Mouse (Mus musculus): ENCODE data around the gene B3galt4. TPM values are rescaled to one million over a fixed set of nuclear protein-coding genes. Genes with fewer than 3 reads are reported as not detected.
"Not testable (repeated sequence)": the region's sequence is repeated elsewhere in the genome, so short reads cannot be mapped to it uniquely, and the experiment has no call there.

Gene B3galt4
- polyA plus RNA-seq, 1 experiment from 2014 or later: 6.5 TPM

DNA sequence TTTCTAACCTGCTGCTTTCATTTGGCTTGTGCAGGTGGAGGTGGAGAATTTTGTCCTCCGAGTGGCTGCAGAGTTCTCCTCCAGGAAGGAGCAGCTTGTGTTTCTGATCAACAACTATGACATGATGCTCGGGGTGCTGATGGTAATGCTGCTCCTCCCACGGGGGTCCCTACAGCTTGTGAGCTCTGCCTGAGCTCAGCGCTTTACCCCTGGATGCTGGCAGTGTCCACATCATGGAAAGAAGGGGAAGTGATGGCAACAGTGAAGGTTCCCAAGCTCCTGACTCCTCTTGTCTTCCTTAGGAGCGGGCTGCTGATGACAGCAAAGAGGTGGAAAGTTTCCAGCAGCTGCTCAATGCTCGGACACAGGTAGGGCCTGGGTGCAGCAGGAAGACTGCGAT is 11.6 kb upstream of the B3galt4 start:
- Histone ChIP-seq H3K4me3 (no peak overlapping the region), H3K27ac (no peak overlapping the region), H3K27me3 (ENCODE audit: insufficient read depth, poor library complexity, severe bottlenecking) (no peaks in the 10 kb centered on the region), H3K9me3 (no peaks in the 10 kb centered on the region), H3K36me3 (peaks cover 85% of the 10 kb centered on the region), H3K4me1 (replicated peaks) (no peaks in the 10 kb centered on the region)
- no peak for DNase-seq (ENCODE audit: low spot score)
- WGBS: 91% methylated on average over 7 of the region's 7 CpGs

DNA sequence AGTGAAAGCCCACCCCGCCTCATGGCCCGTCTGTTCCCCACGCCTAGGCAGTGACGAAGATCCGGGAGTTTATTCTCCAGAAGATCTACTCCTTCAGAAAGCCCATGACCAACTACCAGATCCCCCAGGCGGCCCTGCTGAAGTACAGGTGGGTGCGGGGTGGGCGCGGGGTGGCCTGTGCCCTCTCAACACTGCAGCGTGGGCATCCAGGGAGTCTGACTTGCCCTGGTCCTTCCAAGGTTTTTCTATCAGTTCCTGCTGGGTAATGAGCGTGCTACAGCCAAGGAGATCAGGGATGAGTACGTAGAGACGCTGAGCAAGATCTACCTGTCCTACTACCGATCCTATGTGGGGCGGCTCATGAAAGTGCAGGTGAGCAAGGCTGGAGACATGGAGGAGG is 8.7 kb upstream of the B3galt4 start:
- Histone ChIP-seq H3K36me3 (peaks cover 67% of the 10 kb centered on the region), H3K27me3 (ENCODE audit: insufficient read depth, poor library complexity, severe bottlenecking) (no peaks in the 10 kb centered on the region), H3K4me1 (replicated peaks) (peaks cover 10% of the 10 kb centered on the region), H3K9me3 (no peaks in the 10 kb centered on the region), H3K27ac (no peak overlapping the region), H3K4me3 (no peak overlapping the region)
- DNase-seq (ENCODE audit: low spot score): no peak
- 94% methylated on average over 15 of the region's 15 CpGs for WGBS

DNA sequence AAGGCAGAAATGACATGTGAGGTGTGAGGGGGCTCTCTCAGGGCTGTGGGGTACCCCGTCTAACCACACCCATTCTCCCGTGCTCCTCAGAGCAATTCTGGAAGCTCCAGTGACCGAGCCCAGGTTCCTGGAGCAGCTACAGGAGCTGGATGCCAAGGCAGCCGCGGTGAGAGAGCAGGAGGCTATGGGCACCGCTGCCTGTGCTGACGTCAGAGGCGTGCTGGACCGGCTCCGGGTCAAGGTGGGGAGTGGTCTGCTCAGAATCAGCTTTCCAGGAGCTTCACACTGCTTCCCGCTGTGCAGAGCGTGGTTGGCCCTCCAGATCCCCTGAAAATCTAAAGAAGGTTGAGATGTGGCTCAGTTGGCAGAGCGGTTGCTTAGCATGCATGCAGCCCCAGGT is 7.8 kb upstream of the B3galt4 start:
- no peaks in the 10 kb centered on the region for H3K27me3 ChIP-seq (ENCODE audit: insufficient read depth, poor library complexity, severe bottlenecking)
- H3K4me3 ChIP-seq: no peak overlapping the region
- no peaks in the 10 kb centered on the region for H3K9me3 ChIP-seq
- 95% methylated on average over 13 of the region's 13 CpGs for WGBS
- no peak overlapping the region for H3K27ac ChIP-seq
- H3K36me3 ChIP-seq: peaks cover 69% of the 10 kb centered on the region
- DNase-seq (ENCODE audit: low spot score): no peak
- H3K4me1 ChIP-seq (replicated peaks): peaks cover 17% of the 10 kb centered on the region

DNA sequence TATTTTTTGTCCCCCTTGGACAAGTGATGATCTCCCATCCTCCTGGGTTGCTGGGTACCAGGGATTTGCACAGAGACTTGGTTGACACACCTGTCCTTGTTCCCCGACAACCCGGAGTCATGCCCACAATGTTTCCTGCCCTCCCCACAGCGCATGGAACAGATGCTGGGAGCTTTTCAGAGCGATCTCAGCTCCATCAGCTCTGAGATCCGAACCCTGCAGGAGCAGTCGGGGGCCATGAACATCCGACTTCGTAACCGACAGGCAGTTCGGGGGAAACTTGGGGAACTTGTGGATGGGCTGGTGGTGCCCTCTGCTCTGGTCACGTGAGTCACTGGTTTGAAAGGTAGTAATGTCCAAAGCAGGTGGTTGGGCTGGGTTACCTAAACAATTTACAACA is 7.2 kb upstream of the B3galt4 start:
- H3K4me3 ChIP-seq: no peak overlapping the region
- peaks cover 69% of the 10 kb centered on the region for H3K36me3 ChIP-seq
- H3K27ac ChIP-seq: no peak overlapping the region
- WGBS: 96% methylated on average over 11 of the region's 11 CpGs
- no peaks in the 10 kb centered on the region for H3K27me3 ChIP-seq (ENCODE audit: insufficient read depth, poor library complexity, severe bottlenecking)
- peaks cover 24% of the 10 kb centered on the region for H3K4me1 ChIP-seq (replicated peaks)
- DNase-seq (ENCODE audit: low spot score): no peak
- H3K9me3 ChIP-seq: no peaks in the 10 kb centered on the region

DNA sequence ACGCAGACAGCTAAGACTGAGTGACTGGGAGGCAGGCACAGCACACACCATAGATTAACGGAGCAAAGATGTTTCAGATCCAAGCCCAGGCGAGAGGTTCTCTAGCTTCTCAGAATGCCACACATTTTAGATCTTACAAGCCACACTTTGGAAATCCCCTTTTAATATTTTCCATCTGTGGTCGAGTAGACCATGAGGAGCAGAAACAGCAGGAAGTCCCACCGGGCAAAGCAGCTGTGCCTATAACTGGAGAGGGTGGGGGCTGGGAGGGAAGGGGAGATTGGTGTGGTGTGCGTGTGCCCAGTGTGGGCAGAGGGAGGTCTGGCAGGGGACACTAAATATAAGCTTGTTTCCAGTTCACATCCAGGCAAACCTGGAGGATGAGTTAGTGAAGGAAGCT is 6.2 kb upstream of the B3galt4 start:
- DNase-seq (ENCODE audit: low spot score): no peak
- Histone ChIP-seq H3K36me3 (peaks cover 69% of the 10 kb centered on the region), H3K27me3 (ENCODE audit: insufficient read depth, poor library complexity, severe bottlenecking) (no peaks in the 10 kb centered on the region), H3K27ac (no peak overlapping the region), H3K4me1 (replicated peaks) (peaks cover 33% of the 10 kb centered on the region), H3K9me3 (no peaks in the 10 kb centered on the region), H3K4me3 (peak overlapping the region; percentile 9; the same call in 1 of the 2 replicates)
- 85% methylated on average over 6 of the region's 6 CpGs for WGBS

DNA sequence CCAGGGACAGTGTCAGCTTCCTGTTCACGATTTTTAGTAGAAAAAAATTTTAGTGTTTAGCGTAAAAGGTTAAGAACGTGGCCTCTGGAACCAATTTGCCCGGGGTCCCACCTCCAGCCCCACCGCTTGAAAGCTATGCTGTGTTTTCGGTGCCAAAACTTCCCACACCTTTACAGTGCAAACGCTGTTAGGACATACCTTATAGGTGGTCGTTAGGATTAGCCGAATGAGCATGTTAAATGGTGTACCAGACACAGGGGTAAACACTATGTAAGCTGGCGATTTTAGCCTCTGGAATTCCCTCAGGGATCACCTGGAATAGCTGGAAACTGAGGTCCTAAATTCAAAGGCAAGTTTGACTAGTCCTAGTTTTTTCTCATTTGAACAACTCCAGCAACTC is 5.0 kb upstream of the B3galt4 start:
- DNase-seq (ENCODE audit: low spot score): no peak
- H3K27me3 ChIP-seq (ENCODE audit: insufficient read depth, poor library complexity, severe bottlenecking): no peaks in the 10 kb centered on the region
- no peaks in the 10 kb centered on the region for H3K9me3 ChIP-seq
- peaks cover 44% of the 10 kb centered on the region for H3K4me1 ChIP-seq (replicated peaks)
- peak overlapping the region; percentile 96 for H3K4me3 ChIP-seq
- 10% methylated on average over 10 of the region's 10 CpGs for WGBS
- peaks cover 69% of the 10 kb centered on the region for H3K36me3 ChIP-seq
- H3K27ac ChIP-seq: peak overlapping the region; percentile 97

DNA sequence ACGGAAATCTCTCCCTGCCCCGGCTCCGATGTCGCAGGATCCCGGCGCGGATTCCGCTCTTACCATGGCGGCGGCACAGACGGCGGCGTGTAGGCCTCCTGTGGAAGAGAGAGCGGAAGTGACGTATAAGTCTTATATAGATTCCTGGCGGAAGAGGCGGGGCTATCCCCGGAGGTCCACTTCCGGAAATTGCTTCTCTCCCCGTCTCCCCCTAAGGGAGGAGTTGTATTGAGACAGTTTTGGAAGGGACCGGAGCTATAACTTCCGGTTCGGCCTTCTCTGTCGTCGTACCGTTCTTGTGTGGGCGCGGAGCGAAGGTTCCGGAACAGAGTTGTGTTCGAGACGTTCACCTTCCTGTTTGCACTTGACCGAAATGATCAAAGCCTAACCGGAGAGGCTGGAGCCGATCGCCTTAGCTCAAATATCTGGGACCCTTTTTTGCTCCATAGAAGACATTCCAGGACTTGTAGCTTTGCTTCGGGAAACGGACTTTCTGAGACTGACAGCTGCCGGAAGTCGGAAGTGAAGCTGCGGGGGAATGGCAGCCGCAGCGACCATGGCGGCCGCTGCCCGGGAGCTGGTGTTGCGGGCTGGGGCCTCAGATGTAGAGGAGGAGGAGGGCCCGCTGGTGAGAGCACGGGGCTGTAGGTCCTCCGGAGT is 4.4 kb upstream of the B3galt4 start, which contains the start of the genes Vps52 and Rps18:
Gene Vps52, plus strand, starts transcription at position 258 of the 660 bp plus-strand sequence.
Gene Rps18, minus strand, starts transcription at position 447 of the 660 bp plus-strand sequence.
- H3K27me3 ChIP-seq (ENCODE audit: insufficient read depth, poor library complexity, severe bottlenecking): no peaks in the 10 kb centered on the region
- peaks cover 50% of the 10 kb centered on the region for H3K4me1 ChIP-seq (replicated peaks)
- H3K27ac ChIP-seq: peak within 1 kb of the TSS; percentile 97
- H3K4me3 ChIP-seq: peak within 1 kb of the TSS; percentile 96
- peaks cover 68% of the 10 kb centered on the region for H3K36me3 ChIP-seq
- WGBS: under 1% methylated on average over 50 of the region's 50 CpGs
- no peaks in the 10 kb centered on the region for H3K9me3 ChIP-seq
- DNase-seq (ENCODE audit: low spot score): peak; percentile 95

DNA sequence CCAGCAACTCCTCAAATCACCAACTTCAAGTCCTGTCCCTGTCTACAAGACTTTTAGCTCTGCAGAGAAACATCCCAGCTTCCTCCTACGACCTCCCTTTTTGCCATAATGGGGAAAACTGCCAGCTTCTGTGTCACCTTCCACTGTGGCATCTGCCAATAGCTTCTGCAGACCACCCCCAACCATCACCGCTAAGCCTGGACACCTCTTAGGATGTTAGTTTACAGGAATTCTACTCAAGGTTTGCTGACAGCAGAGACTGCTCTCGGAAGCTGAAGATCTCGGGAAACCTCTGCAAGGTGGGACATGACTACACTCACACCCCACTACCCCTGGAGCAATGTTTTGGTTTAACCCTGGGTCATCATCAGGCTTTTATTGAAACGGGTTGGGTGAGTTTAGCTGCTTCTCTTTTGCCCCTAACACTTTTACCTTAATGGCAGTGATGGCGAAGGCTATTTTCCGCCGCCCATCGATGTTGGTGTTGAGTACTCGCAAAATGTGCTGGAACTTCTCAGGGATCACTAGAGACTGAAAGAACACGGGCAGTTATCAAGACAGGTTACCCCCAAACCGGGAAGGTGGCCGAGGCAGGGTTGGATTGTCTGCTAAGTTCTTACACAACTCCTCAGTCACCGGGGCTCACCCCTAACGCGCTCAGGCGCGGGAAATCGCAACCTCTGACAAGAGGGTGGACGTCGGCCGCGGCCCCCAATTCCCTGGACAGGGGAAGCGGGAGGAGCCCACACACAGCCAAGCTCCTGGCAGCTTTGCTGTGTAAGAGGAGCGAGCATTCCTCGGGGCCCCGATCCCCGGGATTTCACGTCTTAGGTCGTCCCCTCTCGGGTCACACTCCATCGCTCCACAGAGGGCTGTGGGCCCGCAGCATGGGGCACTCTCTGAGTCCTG is 3.6 kb upstream of the B3galt4 start:
- Histone ChIP-seq H3K4me3 (peak overlapping the region; percentile 96), H3K9me3 (no peaks in the 10 kb centered on the region), H3K36me3 (peaks cover 69% of the 10 kb centered on the region), H3K27ac (peak overlapping the region; percentile 97), H3K4me1 (replicated peaks) (peaks cover 57% of the 10 kb centered on the region), H3K27me3 (ENCODE audit: insufficient read depth, poor library complexity, severe bottlenecking) (no peaks in the 10 kb centered on the region)
- 1% methylated on average over 33 of the region's 33 CpGs for WGBS
- DNase-seq (ENCODE audit: low spot score): no peak

DNA sequence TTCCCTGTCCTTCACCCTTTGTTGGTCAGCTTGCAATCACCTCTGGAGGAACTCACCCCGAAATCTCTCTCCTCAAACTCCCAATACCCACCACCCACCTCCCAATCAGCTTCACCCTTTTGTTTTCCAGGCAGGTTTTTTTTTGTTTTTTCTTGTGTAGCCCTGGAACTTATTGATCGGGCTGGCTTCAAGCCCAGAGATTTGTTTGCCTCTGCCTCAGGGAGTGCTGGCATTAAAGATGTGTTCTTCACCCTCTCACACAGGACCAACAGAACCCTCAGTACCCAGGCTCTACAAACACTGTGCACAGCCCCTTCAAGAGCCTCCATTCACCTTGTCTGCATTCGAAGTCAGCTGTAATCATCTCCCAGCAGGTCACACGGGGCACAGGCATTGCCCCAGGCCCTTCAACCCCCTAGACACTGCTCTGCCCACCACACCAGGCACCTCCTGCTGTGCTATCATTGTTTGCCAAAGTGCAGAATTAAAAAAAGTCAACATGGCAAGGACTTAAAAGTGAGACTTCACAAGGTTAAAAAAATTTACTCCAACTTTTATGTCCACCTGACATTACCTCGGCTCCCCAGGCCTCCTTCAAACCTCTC is 2.8 kb upstream of the B3galt4 start:
- Histone ChIP-seq H3K4me3 (peak overlapping the region; percentile 96), H3K27ac (peak overlapping the region; percentile 97), H3K9me3 (no peaks in the 10 kb centered on the region), H3K4me1 (replicated peaks) (peaks cover 61% of the 10 kb centered on the region), H3K27me3 (ENCODE audit: insufficient read depth, poor library complexity, severe bottlenecking) (no peaks in the 10 kb centered on the region), H3K36me3 (peaks cover 69% of the 10 kb centered on the region)
- WGBS: 41% methylated on average over 5 of the region's 5 CpGs
- no peak for DNase-seq (ENCODE audit: low spot score)

DNA sequence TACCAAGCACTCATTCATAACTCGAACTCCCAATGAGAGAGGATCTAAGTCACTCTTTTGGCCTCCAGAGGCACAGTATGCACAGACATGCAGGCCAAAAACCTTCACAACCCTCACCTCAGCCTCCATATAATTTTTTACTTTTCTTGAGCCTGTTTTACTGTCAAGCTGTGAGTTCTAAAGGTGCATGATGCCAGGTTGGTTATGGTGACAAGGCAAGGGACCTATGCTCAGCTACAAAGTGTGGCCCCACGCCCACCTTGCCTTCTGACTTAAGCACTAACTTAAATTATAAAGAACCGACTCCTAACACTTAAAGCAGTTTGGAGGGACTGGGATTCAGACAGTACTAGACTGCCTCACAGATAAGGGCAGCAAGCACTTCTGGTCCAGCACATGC is 2.0 kb upstream of the B3galt4 start:
- Histone ChIP-seq H3K27me3 (ENCODE audit: insufficient read depth, poor library complexity, severe bottlenecking) (no peaks in the 10 kb centered on the region), H3K27ac (no peak overlapping the region), H3K36me3 (peaks cover 69% of the 10 kb centered on the region), H3K9me3 (no peaks in the 10 kb centered on the region), H3K4me3 (peak overlapping the region; percentile 96), H3K4me1 (replicated peaks) (peaks cover 61% of the 10 kb centered on the region)
- WGBS: 92% methylated on average over 3 of the region's 3 CpGs
- no peak for DNase-seq (ENCODE audit: low spot score)

DNA sequence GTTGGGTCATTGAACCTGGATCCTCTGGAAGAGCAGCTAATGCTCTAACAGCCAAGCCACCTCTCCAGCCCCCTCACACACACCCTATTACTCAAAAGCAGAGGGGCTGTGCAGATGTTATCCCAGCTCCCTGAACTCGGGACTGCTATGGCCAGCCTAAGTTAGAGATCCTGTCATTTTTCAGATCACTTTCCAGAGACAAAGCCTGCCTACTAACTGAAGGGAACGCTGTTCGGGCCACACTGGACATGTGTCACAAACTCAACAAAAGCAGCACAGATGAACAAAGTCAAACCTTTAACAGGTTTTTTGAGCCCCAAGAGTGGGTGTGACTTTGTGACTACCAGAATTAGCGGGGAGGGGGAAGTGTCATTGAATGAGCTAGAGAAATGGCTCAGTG is 1.6 kb upstream of the B3galt4 start:
- DNase-seq (ENCODE audit: low spot score): no peak
- no peaks in the 10 kb centered on the region for H3K9me3 ChIP-seq
- no peak overlapping the region for H3K27ac ChIP-seq
- peak overlapping the region; percentile 96 for H3K4me3 ChIP-seq
- H3K4me1 ChIP-seq (replicated peaks): peaks cover 61% of the 10 kb centered on the region
- H3K27me3 ChIP-seq (ENCODE audit: insufficient read depth, poor library complexity, severe bottlenecking): no peaks in the 10 kb centered on the region
- 85% methylated on average over 4 of the region's 4 CpGs for WGBS
- H3K36me3 ChIP-seq: peaks cover 69% of the 10 kb centered on the region

DNA sequence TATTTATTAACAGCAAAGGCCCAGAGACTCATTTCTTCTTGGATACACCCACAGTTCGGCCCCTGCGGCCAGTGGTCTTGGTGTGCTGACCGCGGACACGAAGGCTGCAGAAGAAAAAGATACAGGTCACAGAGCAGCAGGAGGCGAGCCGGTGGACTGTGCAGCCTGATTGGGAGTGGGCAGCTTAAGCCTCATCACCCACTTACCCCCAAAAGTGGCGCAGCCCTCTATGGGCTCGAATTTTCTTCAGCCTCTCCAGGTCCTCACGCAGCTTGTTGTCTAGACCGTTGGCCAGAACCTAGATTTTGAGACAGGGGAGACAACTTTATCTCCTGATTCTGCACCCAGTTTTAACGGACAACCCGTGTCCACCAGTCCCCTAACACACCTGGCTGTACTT is 727 bp upstream of the B3galt4 start:
- H3K27me3 ChIP-seq (ENCODE audit: insufficient read depth, poor library complexity, severe bottlenecking); H3K9me3 ChIP-seq; DNase-seq (ENCODE audit: low spot score): not testable (repeated sequence)
- H3K4me1 ChIP-seq (replicated peaks): peaks cover 59% of the 10 kb centered on the region
- peak overlapping the region; percentile 51 for H3K4me3 ChIP-seq
- peak overlapping the region; percentile 87 for H3K27ac ChIP-seq
- WGBS: 76% methylated on average over 13 of the region's 13 CpGs
- H3K36me3 ChIP-seq: peaks cover 76% of the 10 kb centered on the region

Measured in hindbrain, embryonic 10.5 days (tissue).